Mouse (Mus musculus) hindbrain, embryonic 16.5 days (tissue): Measurements from ENCODE around the gene Kctd21. TPM values are rescaled to one million over a fixed set of nuclear protein-coding genes. Genes with fewer than 3 reads are reported as not detected.
A peak's percentile ranks its signal among the peaks of the same experiment; 100 is the strongest.

ENCODE experiments used
- ATAC-seq: fragments of 200-750 bp; cut with Nextera tagmentation; 2 replicates; pipeline ENCODE4 v1.8.0; 2017; ENCODE audit warnings: moderate TSS enrichment, moderate library complexity
- H3K27ac ChIP-seq: fragments of 300-500 bp; sonication (generic); 2 replicates; pipeline ENCODE4 v1.5.1; 2014; ENCODE audit warnings: low read depth, mild to moderate bottlenecking, control low read depth, low read length, moderate library complexity
- H3K27me3 ChIP-seq: fragments of 300-500 bp; sonication (generic); replicated peaks from 2 replicates; pipeline ENCODE4 v1.6.1; 2014; ENCODE audit warnings: low read length; ENCODE audit not compliant: control insufficient read depth, insufficient read depth
- H3K36me3 ChIP-seq: fragments of 300-500 bp; sonication (generic); 2 replicates; pipeline ENCODE4 v1.6.1; 2014; ENCODE audit warnings: mild to moderate bottlenecking, low read length, moderate library complexity, mixed read lengths; ENCODE audit not compliant: control insufficient read depth, insufficient read depth
- H3K4me1 ChIP-seq: fragments of 300-500 bp; sonication (generic); 2 replicates; pipeline ENCODE4 v1.6.1; 2014; ENCODE audit warnings: low read depth, low read length; ENCODE audit not compliant: control insufficient read depth, insufficient read depth
- H3K4me2 ChIP-seq: fragments of 300-500 bp; sonication (generic); 2 replicates; pipeline ENCODE4 v1.6.1; 2014; ENCODE audit warnings: mild to moderate bottlenecking, low read length, control low read depth, moderate library complexity
- H3K4me3 ChIP-seq: fragments of 300-500 bp; sonication (generic); 2 replicates; pipeline ENCODE4 v1.5.1; 2014; ENCODE audit warnings: mild to moderate bottlenecking, low read length, control low read depth, moderate library complexity
- H3K9ac ChIP-seq: fragments of 300-500 bp; sonication (generic); 2 replicates; pipeline ENCODE4 v1.6.1; 2014; ENCODE audit warnings: low read depth, mild to moderate bottlenecking, control low read depth, low read length, moderate library complexity
- H3K9me3 ChIP-seq: fragments of 300-500 bp; sonication (generic); 2 replicates; pipeline ENCODE4 v1.6.1; 2014; ENCODE audit warnings: mild to moderate bottlenecking, low read length, moderate library complexity; ENCODE audit not compliant: control insufficient read depth
- WGBS: fragments of 180-500 bp; shearing (Covaris S2); extraction: QIAGEN DNeasy Blood & Tissue Kit; methylation state at CpG from one replicate; pipeline ENCODE4 v1.1.7; 2014; 5-methylcytosine and 5-hydroxymethylcytosine counted together
- polyA plus RNA-seq: library from polyadenylated mRNA; unstranded; fragments of >200 nt; fragmentation: Nextera tagmentation; extraction: Ambion mirVana; gene quantifications from 2 replicates; pipeline ENCODE4 v1.2.1, GENCODE M21; 2015

Kctd21 gene
- polyA plus RNA-seq, 1 experiment from 2014 or later: 7.7 TPM

GRCm38 (mm10) chr7:97312856-97313255 lies 19.3 kb upstream of the Kctd21 start:
- Histone ChIP-seq H3K4me2 (no peak overlapping the region), H3K27me3 (no peaks in the 10 kb centered on the region), H3K4me3 (no peak overlapping the region), H3K9me3 (no peaks in the 10 kb centered on the region), H3K9ac (no peak overlapping the region), H3K27ac (no peak overlapping the region), H3K4me1 (no peaks in the 10 kb centered on the region), H3K36me3 (peaks cover 36% of the 10 kb centered on the region)
- 89% methylated on average over 6 of the region's 6 CpGs for WGBS
- no peak for ATAC-seq

DNA sequence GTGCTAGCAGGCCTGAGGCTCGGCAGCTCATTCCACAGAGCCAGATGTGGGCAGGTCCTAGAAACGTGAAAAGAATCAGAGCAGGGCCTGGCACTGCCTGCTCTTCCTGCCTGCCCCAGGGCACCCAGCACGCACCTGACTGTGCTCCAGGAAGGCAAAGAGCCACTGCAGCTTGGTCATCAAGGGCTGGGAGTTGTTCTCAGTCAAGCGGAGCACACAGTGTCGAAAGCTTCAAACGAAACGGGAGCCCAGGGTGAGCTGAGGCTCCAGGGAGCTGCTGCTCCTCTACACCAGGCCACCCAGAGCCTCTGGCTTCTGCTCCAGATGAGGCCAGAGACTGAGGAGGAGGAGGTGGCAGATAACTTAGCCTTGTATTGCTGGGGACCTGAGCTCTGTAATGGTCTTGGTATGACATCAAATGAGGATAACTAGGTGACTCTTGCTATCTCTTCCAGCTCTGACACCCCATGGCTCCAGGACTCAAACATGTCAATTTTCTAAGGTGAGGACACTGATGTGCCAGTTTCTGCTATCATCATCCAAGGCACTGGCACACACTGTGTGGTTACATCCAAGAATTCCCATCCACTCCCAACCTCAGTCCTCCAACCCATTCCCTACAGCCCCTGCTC lies 18.6 kb upstream of the Kctd21 start:
- H3K4me1 ChIP-seq: no peaks in the 10 kb centered on the region
- H3K9me3 ChIP-seq: no peaks in the 10 kb centered on the region
- no peak overlapping the region for H3K4me3 ChIP-seq
- WGBS: 78% methylated on average over 7 of the region's 7 CpGs
- no peak for ATAC-seq
- H3K27ac ChIP-seq: no peak overlapping the region
- H3K9ac ChIP-seq: no peak overlapping the region
- no peaks in the 10 kb centered on the region for H3K27me3 ChIP-seq
- H3K36me3 ChIP-seq: peaks cover 31% of the 10 kb centered on the region
- H3K4me2 ChIP-seq: no peak overlapping the region

- peaks cover 24% of the 10 kb centered on the region for H3K36me3 ChIP-seq
Observed at GRCm38 (mm10) chr7:97314646-97315045, 17.5 kb upstream of the Kctd21 start.

DNA sequence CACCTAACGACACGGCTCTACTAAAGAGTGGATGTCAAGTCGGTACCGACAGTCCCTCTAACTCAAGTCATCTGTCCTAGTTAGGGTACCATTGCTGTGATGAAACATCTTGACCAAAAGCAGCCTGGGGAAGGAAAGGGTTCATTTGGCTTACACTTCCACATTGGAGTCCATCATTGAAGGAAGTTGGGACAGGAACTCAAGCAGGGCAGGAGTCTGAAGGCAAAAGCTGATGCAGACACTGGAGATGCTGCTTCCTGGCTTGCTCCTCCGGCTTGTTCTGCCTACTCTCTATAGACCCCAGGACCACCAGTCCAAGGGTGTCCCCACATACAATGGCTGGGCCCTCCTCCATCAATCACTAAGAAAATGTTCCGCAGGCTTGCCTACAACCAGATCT lies 16.5 kb upstream of the Kctd21 start:
- WGBS: 85% methylated on average over 6 of the region's 6 CpGs
- no peak overlapping the region for H3K4me2 ChIP-seq
- no peaks in the 10 kb centered on the region for H3K27me3 ChIP-seq
- no peak overlapping the region for H3K9ac ChIP-seq
- H3K4me3 ChIP-seq: no peak overlapping the region
- no peak overlapping the region for H3K27ac ChIP-seq
- peaks cover 18% of the 10 kb centered on the region for H3K36me3 ChIP-seq
- no peaks in the 10 kb centered on the region for H3K9me3 ChIP-seq
- H3K4me1 ChIP-seq: no peaks in the 10 kb centered on the region
- ATAC-seq: no peak

More at GRCm38 (mm10) chr7:97314646-97315045, 17.5 kb upstream of the Kctd21 start:
- H3K27me3 ChIP-seq: no peaks in the 10 kb centered on the region
- H3K4me2 ChIP-seq: no peak overlapping the region
- no peak for ATAC-seq
- H3K9ac ChIP-seq: no peak overlapping the region
- H3K9me3 ChIP-seq: no peaks in the 10 kb centered on the region
- 83% methylated on average over 5 of the region's 5 CpGs for WGBS
- no peak overlapping the region for H3K27ac ChIP-seq
- H3K4me1 ChIP-seq: no peaks in the 10 kb centered on the region
- H3K4me3 ChIP-seq: no peak overlapping the region

DNA sequence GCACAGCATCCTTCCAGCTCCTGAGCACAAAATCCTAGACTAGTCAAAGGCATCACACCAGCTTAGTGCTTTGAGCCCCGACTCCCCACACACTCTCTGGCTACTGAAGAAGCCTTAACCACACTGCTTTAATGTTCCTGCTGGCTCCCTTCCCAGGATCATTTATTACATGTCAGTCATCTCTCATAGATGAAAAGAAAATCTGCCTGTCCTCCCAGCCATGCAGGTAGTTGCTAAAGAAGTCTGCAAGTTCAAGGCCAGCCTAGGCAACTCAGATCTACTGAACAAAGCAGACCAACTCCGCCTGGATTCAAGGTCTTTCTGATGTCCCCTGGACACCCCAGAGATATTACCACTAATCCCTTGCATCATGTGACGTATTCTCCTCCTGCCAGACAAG lies 14.4 kb upstream of the Kctd21 start:
- no peaks in the 10 kb centered on the region for H3K9me3 ChIP-seq
- ATAC-seq: no peak
- no peak overlapping the region for H3K27ac ChIP-seq
- no peak overlapping the region for H3K4me3 ChIP-seq
- H3K4me2 ChIP-seq: no peak overlapping the region
- H3K9ac ChIP-seq: no peak overlapping the region
- H3K27me3 ChIP-seq: no peaks in the 10 kb centered on the region
- 88% methylated on average over 3 of the region's 3 CpGs for WGBS
- H3K36me3 ChIP-seq: peaks cover 7% of the 10 kb centered on the region; the same call in 1 of the 2 replicates
- H3K4me1 ChIP-seq: no peaks in the 10 kb centered on the region

GRCm38 (mm10) chr7:97324342-97324741 lies 7.8 kb upstream of the Kctd21 start:
- Histone ChIP-seq H3K4me3 (no peak overlapping the region), H3K27ac (no peak overlapping the region), H3K27me3 (peaks cover 15% of the 10 kb centered on the region; the same call in 1 of the 2 replicates), H3K9me3 (no peaks in the 10 kb centered on the region), H3K36me3 (no peaks in the 10 kb centered on the region), H3K4me2 (no peak overlapping the region), H3K9ac (no peak overlapping the region), H3K4me1 (peaks cover 12% of the 10 kb centered on the region)
- 92% methylated on average over 8 of the region's 8 CpGs for WGBS
- ATAC-seq: no peak

GRCm38 (mm10) chr7:97325156-97325985 lies 6.8 kb upstream of the Kctd21 start:
- peak overlapping the region; percentile 54 for H3K4me2 ChIP-seq
- peak overlapping the region; percentile 35; the same call in 1 of the 2 replicates for H3K9ac ChIP-seq
- WGBS: 14% methylated on average over 83 of the region's 96 CpGs
- peak overlapping the region; percentile 32 for H3K4me3 ChIP-seq
- peak; percentile 28 for ATAC-seq
- H3K36me3 ChIP-seq: no peaks in the 10 kb centered on the region
- peaks cover 12% of the 10 kb centered on the region for H3K4me1 ChIP-seq
- H3K27me3 ChIP-seq: peaks cover 15% of the 10 kb centered on the region; the same call in 1 of the 2 replicates
- H3K9me3 ChIP-seq: no peaks in the 10 kb centered on the region
- no peak overlapping the region for H3K27ac ChIP-seq

DNA sequence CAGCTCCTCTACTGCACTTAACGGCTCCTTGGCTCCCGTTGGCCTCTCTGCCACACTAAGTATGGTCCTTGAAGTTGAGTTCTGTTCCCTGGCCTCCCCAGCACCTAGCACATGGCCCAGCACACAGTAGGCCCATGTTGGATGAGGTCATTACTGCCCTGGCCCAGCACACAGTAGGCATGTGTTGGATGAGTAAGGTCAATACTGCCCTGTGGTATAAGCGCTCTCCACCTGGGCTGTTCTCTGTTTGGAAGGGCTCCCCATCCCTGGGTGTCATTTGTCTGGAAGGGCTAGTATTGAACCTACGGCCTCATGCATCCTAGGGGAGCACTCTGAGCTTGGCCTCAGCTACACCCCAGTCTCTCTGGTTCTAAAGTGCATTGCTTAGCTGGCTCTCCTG lies 4.8 kb upstream of the Kctd21 start:
- no peak overlapping the region for H3K4me3 ChIP-seq
- WGBS: 89% methylated on average over 4 of the region's 4 CpGs
- no peaks in the 10 kb centered on the region for H3K36me3 ChIP-seq
- no peak for ATAC-seq
- H3K27ac ChIP-seq: no peak overlapping the region
- H3K9me3 ChIP-seq: no peaks in the 10 kb centered on the region
- no peak overlapping the region for H3K9ac ChIP-seq
- H3K27me3 ChIP-seq: peaks cover 15% of the 10 kb centered on the region; the same call in 1 of the 2 replicates
- H3K4me2 ChIP-seq: no peak overlapping the region
- H3K4me1 ChIP-seq: peaks cover 20% of the 10 kb centered on the region

DNA sequence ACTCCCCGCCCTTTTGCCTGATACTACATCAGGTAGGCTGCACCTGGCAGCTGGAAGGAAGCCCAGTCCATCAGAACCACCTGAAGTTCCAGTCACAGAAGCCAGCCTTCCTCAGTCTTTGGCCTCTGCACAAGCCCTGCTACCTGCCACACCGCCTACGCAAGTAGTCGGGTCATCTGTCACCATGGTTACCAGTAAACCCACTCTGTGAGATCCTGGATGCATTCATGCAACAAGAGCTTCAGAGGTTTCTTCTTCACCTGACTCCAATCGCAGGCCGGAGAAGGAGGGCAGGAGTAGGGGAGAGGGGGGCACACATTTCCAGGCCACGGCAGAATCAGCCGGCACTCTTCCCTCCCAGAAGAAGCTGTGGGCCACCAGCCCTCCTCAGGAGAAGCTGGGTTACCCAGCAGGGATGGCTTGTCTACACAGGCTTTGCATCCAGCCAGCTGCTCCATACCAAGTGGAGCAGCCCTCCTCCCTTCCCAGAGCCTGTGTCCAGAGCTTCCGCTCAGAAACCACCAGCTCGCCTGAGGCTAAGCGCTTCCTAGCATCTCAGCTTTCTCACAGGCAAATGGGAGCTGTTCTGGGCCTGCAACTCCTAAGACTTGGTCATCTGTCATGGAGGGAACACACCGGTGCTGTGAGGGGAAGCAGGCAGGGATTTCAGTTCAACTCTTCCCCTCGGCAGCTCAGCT lies 3.1 kb upstream of the Kctd21 start:
- H3K9me3 ChIP-seq: no peaks in the 10 kb centered on the region
- H3K4me3 ChIP-seq: no peak overlapping the region
- ATAC-seq: no peak
- H3K27me3 ChIP-seq: peaks cover 15% of the 10 kb centered on the region; the same call in 1 of the 2 replicates
- peaks cover 29% of the 10 kb centered on the region for H3K4me1 ChIP-seq
- H3K9ac ChIP-seq: no peak overlapping the region; the same call in 1 of the 2 replicates
- H3K36me3 ChIP-seq: no peaks in the 10 kb centered on the region
- H3K27ac ChIP-seq: no peak overlapping the region; the same call in 1 of the 2 replicates
- no peak overlapping the region for H3K4me2 ChIP-seq
- 58% methylated on average over 13 of the region's 13 CpGs for WGBS
